Mouse (Mus musculus): ENCODE data around the gene Ccnl2. TPM values are rescaled to one million over a fixed set of nuclear protein-coding genes. Genes with fewer than 3 reads are reported as not detected.
A peak's percentile ranks its signal among the peaks of the same experiment; 100 is the strongest.

The Ccnl2 gene
- polyA plus RNA-seq, 1 experiment: 86.1 TPM

- H3K27me3 ChIP-seq (ENCODE audit: control insufficient read depth, insufficient read depth, low read length, poor library complexity, severe bottlenecking): no peaks in the 10 kb centered on the region
- H3K4me3 ChIP-seq (ENCODE audit: low read depth, low read length): no peak overlapping the region
- H3K4me1 ChIP-seq (ENCODE audit: control insufficient read depth, insufficient read depth, low read length): no peaks in the 10 kb centered on the region
- H3K9ac ChIP-seq (ENCODE audit: low read depth, poor library complexity, severe bottlenecking): no peak overlapping the region
- no peak overlapping the region for H3K27ac ChIP-seq (ENCODE audit: insufficient read depth, low read length)
- TF ChIP-seq CTCF (IDR thresholded peaks at IDR 0.05; ENCODE audit: low read depth, low read length) (no peak), POLR2A (IDR thresholded peaks at IDR 0.05; ENCODE audit: insufficient read depth, low read length) (no peak), EP300 (IDR thresholded peaks at IDR 0.05; ENCODE audit: insufficient read depth, low read depth, low read length) (no peak)
- H3K36me3 ChIP-seq (ENCODE audit: control insufficient read depth, insufficient read depth, low read length, poor library complexity, severe bottlenecking): no peaks in the 10 kb centered on the region
- H3K9me3 ChIP-seq (replicated peaks; ENCODE audit: control insufficient read depth, insufficient read depth, low read length, poor library complexity, severe bottlenecking): no peaks in the 10 kb centered on the region
Observed at GRCm38 (mm10) chr4:155856881-155857280, 44.6 kb downstream of the Ccnl2 start.

- no peak overlapping the region for H3K27ac ChIP-seq (ENCODE audit: insufficient read depth, low read length)
- TF ChIP-seq EP300 (IDR thresholded peaks at IDR 0.05; ENCODE audit: insufficient read depth, low read depth, low read length) (peak; percentile 77; the same call in 1 of the 2 replicates), CTCF (IDR thresholded peaks at IDR 0.05; ENCODE audit: low read depth, low read length) (no peak), POLR2A (IDR thresholded peaks at IDR 0.05; ENCODE audit: insufficient read depth, low read length) (no peak)
- H3K27me3 ChIP-seq (ENCODE audit: control insufficient read depth, insufficient read depth, low read length, poor library complexity, severe bottlenecking): no peaks in the 10 kb centered on the region
- H3K9me3 ChIP-seq (replicated peaks; ENCODE audit: control insufficient read depth, insufficient read depth, low read length, poor library complexity, severe bottlenecking): no peaks in the 10 kb centered on the region
- H3K9ac ChIP-seq (ENCODE audit: low read depth, poor library complexity, severe bottlenecking): no peak overlapping the region
- no peaks in the 10 kb centered on the region for H3K4me1 ChIP-seq (ENCODE audit: control insufficient read depth, insufficient read depth, low read length)
- no peaks in the 10 kb centered on the region for H3K36me3 ChIP-seq (ENCODE audit: control insufficient read depth, insufficient read depth, low read length, poor library complexity, severe bottlenecking)
- H3K4me3 ChIP-seq (ENCODE audit: low read depth, low read length): no peak overlapping the region
Observed at GRCm38 (mm10) chr4:155859318-155859717, 47.0 kb downstream of the Ccnl2 start.

- Histone ChIP-seq H3K27ac (ENCODE audit: insufficient read depth, low read length) (no peak overlapping the region), H3K4me3 (ENCODE audit: low read depth, low read length) (no peak overlapping the region), H3K27me3 (ENCODE audit: control insufficient read depth, insufficient read depth, low read length, poor library complexity, severe bottlenecking) (no peaks in the 10 kb centered on the region), H3K9me3 (replicated peaks; ENCODE audit: control insufficient read depth, insufficient read depth, low read length, poor library complexity, severe bottlenecking) (no peaks in the 10 kb centered on the region), H3K9ac (ENCODE audit: low read depth, poor library complexity, severe bottlenecking) (no peak overlapping the region), H3K36me3 (ENCODE audit: control insufficient read depth, insufficient read depth, low read length, poor library complexity, severe bottlenecking) (no peaks in the 10 kb centered on the region), H3K4me1 (ENCODE audit: control insufficient read depth, insufficient read depth, low read length) (no peaks in the 10 kb centered on the region)
- TF ChIP-seq EP300 (IDR thresholded peaks at IDR 0.05; ENCODE audit: insufficient read depth, low read depth, low read length): no peak
- TF ChIP-seq POLR2A (IDR thresholded peaks at IDR 0.05; ENCODE audit: insufficient read depth, low read length): no peak
- no peak for TF ChIP-seq CTCF (IDR thresholded peaks at IDR 0.05; ENCODE audit: low read depth, low read length)
Observed at GRCm38 (mm10) chr4:155861787-155862186, 49.5 kb downstream of the Ccnl2 start.

- TF ChIP-seq POLR2A (IDR thresholded peaks at IDR 0.05; ENCODE audit: insufficient read depth, low read length) (no peak), EP300 (IDR thresholded peaks at IDR 0.05; ENCODE audit: insufficient read depth, low read depth, low read length) (no peak), CTCF (IDR thresholded peaks at IDR 0.05; ENCODE audit: low read depth, low read length) (no peak)
- Histone ChIP-seq H3K9me3 (replicated peaks; ENCODE audit: control insufficient read depth, insufficient read depth, low read length, poor library complexity, severe bottlenecking) (no peaks in the 10 kb centered on the region), H3K4me1 (ENCODE audit: control insufficient read depth, insufficient read depth, low read length) (no peaks in the 10 kb centered on the region), H3K27me3 (ENCODE audit: control insufficient read depth, insufficient read depth, low read length, poor library complexity, severe bottlenecking) (no peaks in the 10 kb centered on the region), H3K36me3 (ENCODE audit: control insufficient read depth, insufficient read depth, low read length, poor library complexity, severe bottlenecking) (no peaks in the 10 kb centered on the region), H3K27ac (ENCODE audit: insufficient read depth, low read length) (no peak within 1 kb of the TSS), H3K4me3 (ENCODE audit: low read depth, low read length) (no peak within 1 kb of the TSS), H3K9ac (ENCODE audit: low read depth, poor library complexity, severe bottlenecking) (no peak within 1 kb of the TSS)
Observed at GRCm38 (mm10) chr4:155863001-155863400, 50.7 kb downstream of the Ccnl2 start, which contains the start of gene Tas1r3. Tas1r3 (minus strand) TSS chr4:155863362.

GRCm38 (mm10) chr4:155868614-155869298, 56.5 kb downstream of the Ccnl2 start:
- no peaks in the 10 kb centered on the region for H3K9me3 ChIP-seq (replicated peaks; ENCODE audit: control insufficient read depth, insufficient read depth, low read length, poor library complexity, severe bottlenecking)
- peaks cover 12% of the 10 kb centered on the region for H3K36me3 ChIP-seq (ENCODE audit: control insufficient read depth, insufficient read depth, low read length, poor library complexity, severe bottlenecking)
- peak overlapping the region; percentile 95 for H3K4me3 ChIP-seq (ENCODE audit: low read depth, low read length)
- peak overlapping the region; percentile 68 for H3K9ac ChIP-seq (ENCODE audit: low read depth, poor library complexity, severe bottlenecking)
- no peaks in the 10 kb centered on the region for H3K27me3 ChIP-seq (ENCODE audit: control insufficient read depth, insufficient read depth, low read length, poor library complexity, severe bottlenecking)
- H3K4me1 ChIP-seq (ENCODE audit: control insufficient read depth, insufficient read depth, low read length): no peaks in the 10 kb centered on the region
- TF ChIP-seq CTCF (IDR thresholded peaks at IDR 0.05; ENCODE audit: low read depth, low read length): no peak
- no peak for TF ChIP-seq EP300 (IDR thresholded peaks at IDR 0.05; ENCODE audit: insufficient read depth, low read depth, low read length)
- TF ChIP-seq POLR2A (IDR thresholded peaks at IDR 0.05; ENCODE audit: insufficient read depth, low read length): no peak
- no peak overlapping the region for H3K27ac ChIP-seq (ENCODE audit: insufficient read depth, low read length)

- Histone ChIP-seq H3K4me1 (ENCODE audit: control insufficient read depth, insufficient read depth, low read length) (no peaks in the 10 kb centered on the region), H3K27ac (ENCODE audit: insufficient read depth, low read length) (no peak within 1 kb of the TSS), H3K27me3 (ENCODE audit: control insufficient read depth, insufficient read depth, low read length, poor library complexity, severe bottlenecking) (no peaks in the 10 kb centered on the region), H3K9ac (ENCODE audit: low read depth, poor library complexity, severe bottlenecking) (peak within 1 kb of the TSS; percentile 68), H3K4me3 (ENCODE audit: low read depth, low read length) (peak within 1 kb of the TSS; percentile 95), H3K9me3 (replicated peaks; ENCODE audit: control insufficient read depth, insufficient read depth, low read length, poor library complexity, severe bottlenecking) (no peaks in the 10 kb centered on the region), H3K36me3 (ENCODE audit: control insufficient read depth, insufficient read depth, low read length, poor library complexity, severe bottlenecking) (peaks cover 15% of the 10 kb centered on the region)
- TF ChIP-seq EP300 (IDR thresholded peaks at IDR 0.05; ENCODE audit: insufficient read depth, low read depth, low read length) (no peak), CTCF (IDR thresholded peaks at IDR 0.05; ENCODE audit: low read depth, low read length) (no peak), POLR2A (IDR thresholded peaks at IDR 0.05; ENCODE audit: insufficient read depth, low read length) (peak; percentile 33)
Observed at GRCm38 (mm10) chr4:155869317-155870033, 57.2 kb downstream of the Ccnl2 start, which contains the start of the genes Cptp and Ints11. Cptp (minus strand) TSS chr4:155869440. Ints11 (plus strand) TSS chr4:155869546.
